Mouse (Mus musculus) heart, postnatal 0 days (tissue): Measurements from ENCODE around the gene Gm44790. TPM values are rescaled to one million over a fixed set of nuclear protein-coding genes. Genes with fewer than 3 reads are reported as not detected.

ENCODE experiments used
- ATAC-seq: fragments of 200-750 bp; cut with Nextera tagmentation; 2 replicates; pipeline ENCODE4 v1.8.0; 2017; ENCODE audit warnings: low read depth, moderate number of reproducible peaks, moderate library complexity; ENCODE audit not compliant: insufficient read depth
- DNase-seq: peaks from one replicate; pipeline ENCODE4 v3.0.0-alpha.2; 2016; ENCODE audit warnings: low spot score
- H3K27ac ChIP-seq: fragments of 300-500 bp; sonication (generic); 2 replicates; pipeline ENCODE4 v1.5.1; 2014; ENCODE audit warnings: low read depth, mild to moderate bottlenecking
- H3K27me3 ChIP-seq: fragments of 300-500 bp; sonication (generic); 2 replicates; pipeline ENCODE4 v1.6.1; 2014; ENCODE audit warnings: low read length, mixed read lengths; ENCODE audit not compliant: control insufficient read depth, insufficient read depth
- H3K36me3 ChIP-seq: fragments of 300-500 bp; sonication (generic); replicated peaks from 2 replicates; pipeline ENCODE4 v1.6.1; 2014; ENCODE audit warnings: low read length, mixed read lengths; ENCODE audit not compliant: control insufficient read depth, insufficient read depth
- H3K4me1 ChIP-seq: fragments of 300-500 bp; sonication (generic); 2 replicates; pipeline ENCODE4 v1.6.1; 2014; ENCODE audit warnings: antibody characterized with exemption; ENCODE audit not compliant: control insufficient read depth, insufficient read depth
- H3K4me2 ChIP-seq: fragments of 300-500 bp; sonication (generic); 2 replicates; pipeline ENCODE4 v1.6.1; 2014; ENCODE audit warnings: low read depth, mild to moderate bottlenecking, low read length, moderate library complexity
- H3K4me3 ChIP-seq: fragments of 300-500 bp; sonication (generic); 2 replicates; pipeline ENCODE4 v1.5.1; 2014; ENCODE audit warnings: low read depth, low read length
- H3K9ac ChIP-seq: fragments of 300-500 bp; sonication (generic); replicated peaks from 2 replicates; pipeline ENCODE4 v1.6.1; 2014; ENCODE audit warnings: low read depth, low read length, mixed read lengths
- H3K9me3 ChIP-seq: fragments of 300-500 bp; sonication (generic); replicated peaks from 2 replicates; pipeline ENCODE4 v1.6.1; 2016; ENCODE audit warnings: low read length; ENCODE audit not compliant: control insufficient read depth
- CTCF ChIP-seq: IDR thresholded peaks from 2 replicates; pipeline ENCODE4 v1.5.1; 2016; ENCODE audit warnings: antibody characterized with exemption, control low read depth, low read depth
- EP300 ChIP-seq: IDR thresholded peaks from 2 replicates; pipeline ENCODE4 v1.6.1; 2016; ENCODE audit warnings: antibody characterized with exemption, low read depth
- WGBS: fragments of 180-500 bp; shearing (Covaris S2); extraction: QIAGEN DNeasy Blood & Tissue Kit; methylation state at CpG from one replicate; pipeline ENCODE4 v1.1.7; 2014; 5-methylcytosine and 5-hydroxymethylcytosine counted together
- polyA plus RNA-seq: library from polyadenylated mRNA; unstranded; fragments of >200 nt; fragmentation: Nextera tagmentation; extraction: Ambion mirVana; gene quantifications from 2 replicates; pipeline ENCODE4 v1.2.1, GENCODE M21; 2015
- total RNA-seq: library from RNA; depleted of rRNA; stranded (reverse); fragments of >200 nt; gene quantifications from 2 replicates; pipeline ENCODE4 v1.2.3, GENCODE M21; 2014; ENCODE audit warnings: low replicate concordance

The Gm44790 gene
- total and polyA plus RNA-seq, 2 experiments from 2014 or later, result not detected

- peak within 1 kb of the TSS; percentile 96 for H3K9ac ChIP-seq
- H3K4me1 ChIP-seq, result 0 out of 2 replicates have a peak, but pooled peaks cover 6% of the 10 kb centered on the region
- H3K27ac ChIP-seq, result peak within 1 kb of the TSS; percentile 100
- no peaks in the 10 kb centered on the region for H3K27me3 ChIP-seq
- no peaks in the 10 kb centered on the region for H3K9me3 ChIP-seq
- peaks cover 4% of the 10 kb centered on the region; the same call in 1 of the 2 replicates for H3K36me3 ChIP-seq
- TF ChIP-seq CTCF (no peak), EP300 (0 out of 2 replicates have a peak, but pooled peaks have one; percentile 50)
- peak within 1 kb of the TSS; percentile 87 for H3K4me3 ChIP-seq
- DNase-seq, result peak; percentile 99
- peak; percentile 95 for ATAC-seq
- under 1% methylated on average over 62 of the region's 62 CpGs for WGBS
- peak within 1 kb of the TSS; percentile 64 for H3K4me2 ChIP-seq
Observed at GRCm38 (mm10) chr6:86404100-86404861, 22.2 kb upstream of the Gm44790 start, which contains the start of gene Tia1. Gene Tia1 (plus strand): TSS chr6:86404219.

- peak overlapping the region; percentile 100 for H3K27ac ChIP-seq
- H3K27me3 ChIP-seq, result no peaks in the 10 kb centered on the region
- TF ChIP-seq EP300 (no peak), CTCF (no peak)
- no peaks in the 10 kb centered on the region for H3K9me3 ChIP-seq
- peak overlapping the region; percentile 87 for H3K4me3 ChIP-seq
- no peak for ATAC-seq
- WGBS, result 0% methylated on average over 11 of the region's 11 CpGs
- DNase-seq, result no peak
- H3K4me2 ChIP-seq, result peak overlapping the region; percentile 64
- 0 out of 2 replicates have a peak, but pooled peaks cover 6% of the 10 kb centered on the region for H3K4me1 ChIP-seq
- H3K36me3 ChIP-seq, result peaks cover 4% of the 10 kb centered on the region; the same call in 1 of the 2 replicates
- peak overlapping the region; percentile 96 for H3K9ac ChIP-seq
Observed at GRCm38 (mm10) chr6:86404996-86405395, 21.5 kb upstream of the Gm44790 start.

- Histone ChIP-seq H3K9me3 (no peaks in the 10 kb centered on the region), H3K4me1 (0 out of 2 replicates have a peak, but pooled peaks cover 6% of the 10 kb centered on the region), H3K27me3 (no peaks in the 10 kb centered on the region), H3K27ac (no peak overlapping the region), H3K9ac (no peak overlapping the region), H3K36me3 (peaks cover 4% of the 10 kb centered on the region; the same call in 1 of the 2 replicates), H3K4me2 (no peak overlapping the region), H3K4me3 (no peak overlapping the region)
- no peak for DNase-seq
- TF ChIP-seq EP300 (no peak), CTCF (no peak)
- ATAC-seq, result no peak
Observed at GRCm38 (mm10) chr6:86406306-86406705, 20.2 kb upstream of the Gm44790 start.

- H3K27ac ChIP-seq, result no peak overlapping the region
- no peak overlapping the region for H3K4me3 ChIP-seq
- no peaks in the 10 kb centered on the region for H3K27me3 ChIP-seq
- H3K9me3 ChIP-seq, result no peaks in the 10 kb centered on the region
- no peak for TF ChIP-seq EP300
- no peak for TF ChIP-seq CTCF
- peaks cover 76% of the 10 kb centered on the region for H3K36me3 ChIP-seq
- H3K4me1 ChIP-seq, result no peaks in the 10 kb centered on the region
- H3K9ac ChIP-seq, result no peak overlapping the region
- ATAC-seq (no peak), DNase-seq (no peak)
- no peak overlapping the region for H3K4me2 ChIP-seq
- 85% methylated on average over 6 of the region's 6 CpGs for WGBS
Observed at GRCm38 (mm10) chr6:86418711-86419110, 7.7 kb upstream of the Gm44790 start.

GRCm38 (mm10) chr6:86419239-86419638, 7.2 kb upstream of the Gm44790 start:
- H3K4me2 ChIP-seq, result no peak overlapping the region
- no peak for DNase-seq
- peaks cover 77% of the 10 kb centered on the region for H3K36me3 ChIP-seq
- no peak for ATAC-seq
- WGBS, result 88% methylated on average over 3 of the region's 3 CpGs
- TF ChIP-seq CTCF, result no peak
- TF ChIP-seq EP300, result no peak
- no peaks in the 10 kb centered on the region for H3K27me3 ChIP-seq
- H3K4me1 ChIP-seq, result no peaks in the 10 kb centered on the region
- H3K4me3 ChIP-seq, result no peak overlapping the region
- H3K9me3 ChIP-seq, result no peaks in the 10 kb centered on the region
- H3K27ac ChIP-seq, result no peak overlapping the region
- H3K9ac ChIP-seq, result no peak overlapping the region
